Mouse (Mus musculus): Measurements from ENCODE around the gene Dsn1. TPM values are rescaled to one million over a fixed set of nuclear protein-coding genes. Genes with fewer than 3 reads are reported as not detected.

The Dsn1 gene
- polyA plus RNA-seq (2016; fragmentation: Nextera tagmentation; extraction: Ambion mirVana) = 53.4 and 53.7 TPM in 2 replicates

DNA sequence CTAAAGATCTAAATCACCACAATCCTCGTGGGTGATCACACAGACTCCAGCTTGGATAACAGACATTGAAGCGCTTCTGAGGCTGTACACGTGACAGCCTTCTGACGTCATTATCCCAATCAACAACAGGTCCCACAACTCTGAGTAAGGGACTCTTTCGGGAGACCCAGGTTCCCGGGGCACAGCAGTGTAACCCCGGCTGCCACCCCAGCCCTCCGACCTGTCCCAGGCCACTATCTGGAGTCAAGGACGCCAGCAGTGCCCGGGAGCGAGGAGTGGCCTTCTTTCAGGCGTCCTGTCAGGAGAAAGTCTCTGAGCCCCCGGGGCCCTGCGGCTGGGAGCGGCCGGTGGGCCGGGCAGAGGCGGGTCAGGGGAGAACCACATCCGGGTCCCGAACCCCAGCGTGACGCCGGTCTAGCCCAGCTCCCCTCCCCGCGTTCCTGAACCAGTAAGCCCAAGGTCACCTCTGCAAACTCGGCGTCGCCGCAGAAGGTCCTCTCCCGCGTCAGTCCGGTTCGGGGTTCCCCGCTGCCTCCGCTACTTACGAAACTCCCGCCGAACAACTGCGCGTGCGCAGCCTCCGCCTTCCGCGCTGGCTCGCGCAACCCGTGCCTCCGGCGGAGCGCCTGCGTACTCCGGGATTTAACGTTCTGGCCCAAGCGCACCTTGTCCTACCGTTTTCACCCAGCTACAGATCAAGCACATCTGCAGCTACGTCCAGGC, at the start of gene Dsn1:
Gene Dsn1, minus strand, starts transcription at position 644 of the 723 bp plus-strand sequence.
- Histone ChIP-seq H3K36me3 (replicated peaks) (peaks cover 14% of the 10 kb centered on the region), H3K4me1 (peaks cover 17% of the 10 kb centered on the region), H3K27me3 (no peaks in the 10 kb centered on the region), H3K4me2 (peak within 1 kb of the TSS; percentile 97), H3K9me3 (no peaks in the 10 kb centered on the region), H3K4me3 (replicated peaks) (peak within 1 kb of the TSS; percentile 77), H3K9ac (peak within 1 kb of the TSS; percentile 74), H3K27ac (peak within 1 kb of the TSS; percentile 76)
- ATAC-seq (ENCODE audit: low FRiP score) = peak; percentile 87
- 0% methylated on average over 56 of the region's 56 CpGs for WGBS

DNA sequence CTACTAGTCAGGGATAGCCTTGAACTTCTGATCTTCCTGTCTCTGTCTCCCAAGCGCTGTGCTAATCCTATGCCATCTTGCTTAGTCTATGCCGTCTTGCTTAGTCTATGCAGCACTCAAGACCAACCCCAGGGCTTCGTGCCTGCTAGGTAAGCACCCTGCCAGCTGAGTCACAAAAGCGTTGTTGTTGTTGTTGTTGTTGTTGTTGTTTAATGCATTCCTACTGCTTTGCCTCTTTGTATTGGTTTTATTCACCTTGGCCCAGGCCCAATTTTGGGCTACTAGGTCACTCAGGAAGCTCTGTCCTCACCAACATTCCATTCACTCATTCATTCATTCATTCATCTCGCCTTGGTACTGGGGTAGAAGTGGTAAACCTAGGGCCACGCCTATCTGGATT, 48.8 kb upstream of the Dsn1 start:
- no peak overlapping the region for H3K9ac ChIP-seq
- WGBS = 91% methylated on average over 6 of the region's 6 CpGs
- H3K4me1 ChIP-seq = peaks cover 34% of the 10 kb centered on the region
- no peaks in the 10 kb centered on the region for H3K9me3 ChIP-seq
- H3K36me3 ChIP-seq (replicated peaks) = peaks cover 76% of the 10 kb centered on the region
- no peak for ATAC-seq (ENCODE audit: low FRiP score)
- H3K4me2 ChIP-seq = no peak overlapping the region
- H3K27ac ChIP-seq = no peak overlapping the region
- no peak overlapping the region for H3K4me3 ChIP-seq (replicated peaks)
- H3K27me3 ChIP-seq = no peaks in the 10 kb centered on the region

DNA sequence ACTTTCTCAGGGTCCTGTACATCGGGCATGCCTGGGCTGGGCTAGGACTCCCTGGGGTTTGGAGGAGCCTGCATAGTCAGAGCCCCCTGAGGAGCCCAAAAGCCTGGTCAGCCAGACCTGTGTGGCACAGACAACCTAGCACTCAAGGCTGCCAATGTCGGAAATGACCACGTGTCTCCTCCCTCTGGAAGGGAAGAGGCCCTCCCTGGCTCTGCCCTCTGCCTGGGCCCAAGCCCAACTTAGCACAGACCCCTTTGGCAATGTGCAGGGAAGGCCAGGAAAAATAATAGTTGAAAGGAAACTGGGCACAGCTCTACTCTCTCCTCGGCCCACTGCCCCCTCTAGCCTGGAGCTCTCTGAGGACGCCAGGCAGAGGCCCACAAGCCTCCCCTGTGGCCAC, 47.9 kb upstream of the Dsn1 start:
- WGBS = 70% methylated on average over 5 of the region's 5 CpGs
- no peak for ATAC-seq (ENCODE audit: low FRiP score)
- Histone ChIP-seq H3K27me3 (no peaks in the 10 kb centered on the region), H3K4me1 (peaks cover 43% of the 10 kb centered on the region), H3K9me3 (no peaks in the 10 kb centered on the region), H3K4me3 (replicated peaks) (no peak overlapping the region), H3K9ac (no peak overlapping the region), H3K27ac (peak overlapping the region; percentile 36), H3K36me3 (replicated peaks) (peaks cover 76% of the 10 kb centered on the region), H3K4me2 (no peak overlapping the region)

DNA sequence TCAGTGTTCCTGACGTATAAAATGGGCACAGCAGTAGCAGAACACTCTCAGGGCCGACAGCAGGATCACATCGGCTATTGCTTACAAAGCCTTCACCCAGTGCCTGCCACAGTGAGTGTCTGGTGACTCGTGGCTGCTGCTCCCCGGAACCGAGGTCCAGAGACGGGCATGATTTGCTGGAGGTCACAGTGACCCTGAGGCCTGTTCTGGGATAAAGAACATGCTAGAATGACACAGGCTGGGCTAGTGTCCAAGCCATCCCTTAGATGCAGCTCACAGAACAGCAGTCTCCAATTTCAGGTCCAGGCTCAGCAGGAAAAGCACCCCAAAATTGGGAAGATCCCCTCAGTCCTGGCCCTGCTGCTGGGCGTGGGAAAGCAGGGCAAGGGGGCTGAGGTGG, 47.3 kb upstream of the Dsn1 start:
- Histone ChIP-seq H3K27me3 (no peaks in the 10 kb centered on the region), H3K4me1 (peaks cover 45% of the 10 kb centered on the region), H3K9ac (no peak overlapping the region), H3K4me3 (replicated peaks) (no peak overlapping the region), H3K36me3 (replicated peaks) (peaks cover 73% of the 10 kb centered on the region), H3K9me3 (no peaks in the 10 kb centered on the region), H3K27ac (peak overlapping the region; percentile 36), H3K4me2 (no peak overlapping the region)
- WGBS = 92% methylated on average over 8 of the region's 8 CpGs
- no peak for ATAC-seq (ENCODE audit: low FRiP score)

DNA sequence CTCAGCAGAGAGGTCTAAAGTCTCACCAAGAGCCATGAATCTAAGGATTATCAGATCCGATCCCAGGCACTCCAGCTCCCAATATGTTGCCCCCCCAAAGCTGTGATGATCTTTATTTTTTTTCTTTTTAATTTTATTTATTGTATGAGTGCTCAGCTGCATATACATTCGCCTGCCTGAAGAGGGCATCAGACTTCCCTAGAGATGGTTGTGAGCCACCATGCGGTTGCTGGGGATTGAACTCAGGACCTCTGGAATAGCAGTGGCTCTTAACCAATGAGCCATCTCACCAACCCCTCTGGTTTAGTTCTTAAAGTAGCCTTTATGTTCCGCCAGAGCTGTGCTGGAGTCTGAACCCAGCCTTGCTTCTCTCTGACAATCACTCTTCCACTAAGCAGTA, 46.8 kb upstream of the Dsn1 start:
- H3K4me2 ChIP-seq = no peak overlapping the region
- 78% methylated on average over 4 of the region's 4 CpGs for WGBS
- no peaks in the 10 kb centered on the region for H3K27me3 ChIP-seq
- ATAC-seq (ENCODE audit: low FRiP score) = no peak
- H3K36me3 ChIP-seq (replicated peaks) = peaks cover 69% of the 10 kb centered on the region
- H3K9me3 ChIP-seq = no peaks in the 10 kb centered on the region
- peaks cover 45% of the 10 kb centered on the region for H3K4me1 ChIP-seq
- no peak overlapping the region for H3K4me3 ChIP-seq (replicated peaks)
- H3K9ac ChIP-seq = no peak overlapping the region
- no peak overlapping the region for H3K27ac ChIP-seq

DNA sequence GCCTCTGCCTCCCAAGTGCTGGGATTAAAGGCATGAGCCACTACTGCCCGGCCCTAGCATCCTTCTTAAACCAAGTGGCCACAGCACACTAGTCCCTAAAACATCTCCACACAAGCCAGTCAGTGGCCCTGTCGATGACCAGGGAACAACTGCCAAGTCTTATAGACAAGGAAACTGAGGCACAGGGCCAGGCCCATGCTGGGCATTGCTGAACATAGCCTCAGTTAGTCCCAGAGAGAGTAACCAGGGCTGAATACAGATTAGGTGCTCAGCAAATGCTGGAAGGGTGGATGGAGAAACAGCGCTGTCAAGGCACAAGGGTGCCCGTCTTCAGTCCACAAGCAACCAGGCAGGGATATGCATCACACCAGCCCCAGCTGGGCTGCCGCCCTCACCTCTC, 46.2 kb upstream of the Dsn1 start:
- ATAC-seq (ENCODE audit: low FRiP score) = no peak
- no peak overlapping the region for H3K4me2 ChIP-seq
- no peaks in the 10 kb centered on the region for H3K9me3 ChIP-seq
- H3K4me1 ChIP-seq = peaks cover 43% of the 10 kb centered on the region
- 93% methylated on average over 5 of the region's 5 CpGs for WGBS
- no peaks in the 10 kb centered on the region for H3K27me3 ChIP-seq
- no peak overlapping the region for H3K9ac ChIP-seq
- no peak overlapping the region for H3K27ac ChIP-seq
- H3K36me3 ChIP-seq (replicated peaks) = peaks cover 69% of the 10 kb centered on the region
- no peak overlapping the region for H3K4me3 ChIP-seq (replicated peaks)

DNA sequence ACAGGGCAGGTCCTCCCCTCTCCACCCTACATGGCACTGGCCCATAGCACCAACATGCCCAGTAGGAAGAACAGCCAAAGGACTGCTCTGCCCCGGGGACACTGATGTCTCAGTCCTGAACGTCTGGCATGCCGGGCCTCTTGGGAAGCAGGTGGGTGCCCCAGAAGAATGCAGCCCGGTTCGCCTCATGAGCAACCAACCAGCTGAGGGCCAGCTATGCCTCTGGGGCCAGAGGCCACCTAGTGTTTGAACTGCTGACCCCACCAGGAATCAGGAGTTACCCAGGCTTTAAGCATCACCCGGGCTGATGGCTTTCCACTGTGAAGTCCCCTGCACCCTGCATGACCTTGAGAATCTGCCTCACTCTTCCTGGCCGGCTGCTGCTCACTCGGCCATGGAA, 45.5 kb upstream of the Dsn1 start:
- Histone ChIP-seq H3K4me2 (no peak overlapping the region), H3K4me3 (replicated peaks) (no peak overlapping the region), H3K9me3 (no peaks in the 10 kb centered on the region), H3K27ac (no peak overlapping the region), H3K36me3 (replicated peaks) (peaks cover 69% of the 10 kb centered on the region), H3K9ac (no peak overlapping the region), H3K4me1 (peaks cover 39% of the 10 kb centered on the region), H3K27me3 (no peaks in the 10 kb centered on the region)
- 92% methylated on average over 8 of the region's 8 CpGs for WGBS
- no peak for ATAC-seq (ENCODE audit: low FRiP score)

DNA sequence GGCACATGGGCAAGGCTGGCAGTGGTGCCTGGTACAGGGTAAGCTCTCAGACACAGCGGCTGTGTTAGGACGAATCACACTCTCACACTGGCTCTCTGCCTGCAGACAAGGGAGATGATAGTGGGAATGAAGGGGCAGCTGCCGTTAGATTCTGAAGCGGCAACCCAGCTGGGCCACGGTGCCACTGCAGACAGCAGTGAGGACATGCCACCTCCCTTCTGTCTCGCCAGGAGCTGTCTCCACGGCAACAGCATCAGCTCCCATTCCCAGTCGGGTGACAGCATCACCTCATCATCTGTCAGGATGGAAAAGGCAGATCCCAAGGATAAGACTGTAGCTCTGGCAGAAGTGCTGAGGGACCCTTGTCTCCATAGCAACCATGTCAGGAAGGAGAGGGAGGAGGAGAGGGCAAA, 42.9 kb upstream of the Dsn1 start:
- H3K27me3 ChIP-seq = no peaks in the 10 kb centered on the region
- 49% methylated on average over 8 of the region's 8 CpGs for WGBS
- H3K4me1 ChIP-seq = peaks cover 35% of the 10 kb centered on the region
- H3K27ac ChIP-seq = peak overlapping the region; percentile 91
- H3K9ac ChIP-seq = 0 out of 2 replicates have a peak overlapping the region, but pooled peaks have one; percentile 12
- no peak overlapping the region for H3K4me3 ChIP-seq (replicated peaks)
- H3K36me3 ChIP-seq (replicated peaks) = peaks cover 72% of the 10 kb centered on the region
- ATAC-seq (ENCODE audit: low FRiP score) = peak; percentile 91
- peak overlapping the region; percentile 25 for H3K4me2 ChIP-seq
- no peaks in the 10 kb centered on the region for H3K9me3 ChIP-seq

DNA sequence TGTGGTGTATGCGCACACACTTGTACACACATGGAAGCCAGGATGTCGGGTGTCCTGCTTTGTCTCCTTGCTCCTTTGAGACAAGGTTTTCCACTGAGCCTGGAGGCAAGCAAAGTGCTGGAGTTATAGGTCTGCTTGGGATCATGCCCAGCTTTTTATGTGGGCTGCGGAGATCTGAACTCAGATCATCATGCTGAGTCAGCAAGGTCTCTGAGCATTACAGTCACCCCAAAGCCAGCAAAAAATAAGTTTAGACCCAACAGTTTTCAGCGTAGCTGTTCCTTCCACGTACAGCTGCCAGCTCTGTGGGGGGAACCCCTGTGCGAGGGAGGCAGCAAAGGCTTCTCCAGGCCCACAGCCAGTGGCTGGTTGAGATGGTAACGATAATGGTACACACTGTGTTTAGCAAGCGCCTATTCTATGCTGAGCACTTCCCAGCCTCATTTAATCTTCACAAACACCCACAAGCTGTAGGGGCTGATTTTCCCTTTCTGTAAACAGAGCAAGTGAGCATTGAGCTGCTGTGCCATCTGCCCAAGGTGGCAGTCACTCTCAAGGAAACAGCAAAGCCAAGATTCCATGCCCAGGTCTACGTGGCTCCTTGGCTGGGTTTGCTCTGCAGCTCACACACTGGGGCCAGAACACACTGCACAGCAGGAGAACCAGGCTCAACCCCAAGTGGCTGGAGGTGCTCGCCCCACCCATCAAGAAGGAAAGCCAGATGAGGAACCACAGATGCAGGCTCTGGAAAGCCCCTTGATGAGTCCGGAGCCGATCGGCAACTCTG, 41.6 kb upstream of the Dsn1 start:
- H3K9ac ChIP-seq = no peak overlapping the region
- 85% methylated on average over 13 of the region's 13 CpGs for WGBS
- no peaks in the 10 kb centered on the region for H3K9me3 ChIP-seq
- no peak overlapping the region for H3K4me3 ChIP-seq (replicated peaks)
- H3K36me3 ChIP-seq (replicated peaks) = peaks cover 71% of the 10 kb centered on the region
- no peak for ATAC-seq (ENCODE audit: low FRiP score)
- no peak overlapping the region for H3K4me2 ChIP-seq
- H3K4me1 ChIP-seq = peaks cover 33% of the 10 kb centered on the region
- peak overlapping the region; percentile 91 for H3K27ac ChIP-seq
- H3K27me3 ChIP-seq = no peaks in the 10 kb centered on the region

DNA sequence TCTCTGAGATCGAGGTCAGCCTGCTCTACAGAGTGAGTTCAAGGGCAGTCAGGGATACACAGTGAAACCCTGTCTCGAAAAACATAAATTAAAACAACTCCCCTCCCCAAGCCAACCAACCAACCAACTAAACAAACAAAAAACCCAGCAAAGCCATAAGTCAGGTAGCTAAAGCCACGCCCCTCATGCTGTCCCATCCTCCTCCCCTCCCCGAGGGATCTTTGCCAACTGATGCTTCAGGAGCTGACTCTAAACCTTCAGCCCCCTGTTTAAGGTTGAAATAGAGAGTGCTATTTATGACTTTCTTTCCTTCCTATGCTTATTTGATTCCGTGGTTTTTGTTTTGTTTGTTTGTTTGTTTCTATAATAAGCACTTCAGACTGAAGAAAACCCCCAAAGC, 40.0 kb upstream of the Dsn1 start:
- H3K4me1 ChIP-seq = peaks cover 33% of the 10 kb centered on the region
- peaks cover 64% of the 10 kb centered on the region for H3K36me3 ChIP-seq (replicated peaks)
- H3K9ac ChIP-seq = no peak overlapping the region
- 95% methylated on average over 5 of the region's 5 CpGs for WGBS
- ATAC-seq (ENCODE audit: low FRiP score) = no peak
- no peaks in the 10 kb centered on the region for H3K27me3 ChIP-seq
- no peaks in the 10 kb centered on the region for H3K9me3 ChIP-seq
- H3K4me2 ChIP-seq = no peak overlapping the region
- no peak overlapping the region for H3K27ac ChIP-seq
- no peak overlapping the region for H3K4me3 ChIP-seq (replicated peaks)

DNA sequence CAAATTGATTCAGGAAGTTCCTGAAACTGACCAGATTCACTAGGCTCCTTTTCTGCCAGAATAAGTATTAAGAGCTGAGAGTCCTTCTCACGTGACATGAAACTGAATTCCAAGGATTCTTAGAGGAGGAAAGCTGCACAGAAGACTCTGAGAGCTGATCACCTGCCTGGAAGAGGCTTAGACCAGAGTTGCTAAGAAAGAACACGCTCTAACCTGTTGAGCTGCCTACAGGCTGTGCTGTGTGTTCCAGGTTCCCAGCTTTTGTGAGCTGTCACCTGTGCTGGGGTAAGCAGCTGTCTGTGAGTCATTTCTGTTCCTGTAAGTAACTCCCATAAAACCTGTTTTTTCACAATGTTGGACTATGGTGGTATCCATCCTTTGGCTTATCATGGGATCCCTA, 39.0 kb upstream of the Dsn1 start:
- Histone ChIP-seq H3K4me1 (peaks cover 30% of the 10 kb centered on the region), H3K9me3 (no peaks in the 10 kb centered on the region), H3K27ac (no peak overlapping the region), H3K4me2 (no peak overlapping the region), H3K36me3 (replicated peaks) (peaks cover 66% of the 10 kb centered on the region), H3K4me3 (replicated peaks) (no peak overlapping the region), H3K27me3 (no peaks in the 10 kb centered on the region), H3K9ac (no peak overlapping the region)
- WGBS = 96% methylated on average over 2 of the region's 2 CpGs
- no peak for ATAC-seq (ENCODE audit: low FRiP score)

DNA sequence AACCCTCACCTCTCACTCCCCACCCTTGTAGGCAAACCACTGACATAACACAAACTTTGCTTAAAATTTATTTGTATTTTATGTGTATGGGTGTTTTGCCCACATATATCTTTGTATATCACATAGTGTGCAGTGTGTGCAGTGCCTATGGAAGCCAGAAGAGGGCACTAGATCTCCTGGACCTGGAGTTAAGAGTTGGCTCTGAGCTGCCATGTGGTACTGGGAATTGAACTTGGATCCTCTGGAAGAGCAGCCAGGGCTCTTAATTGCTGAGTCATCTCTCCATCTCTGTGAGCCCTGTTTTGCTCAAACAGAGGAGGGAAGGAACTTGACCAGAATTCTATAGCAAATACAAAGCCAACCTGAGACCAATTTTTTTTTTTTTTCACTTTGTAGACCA, 37.0 kb upstream of the Dsn1 start:
- H3K9ac ChIP-seq = no peak overlapping the region
- H3K36me3 ChIP-seq (replicated peaks) = peaks cover 76% of the 10 kb centered on the region
- H3K4me1 ChIP-seq = peaks cover 10% of the 10 kb centered on the region
- H3K4me3 ChIP-seq (replicated peaks) = no peak overlapping the region
- no peak overlapping the region for H3K4me2 ChIP-seq
- no peaks in the 10 kb centered on the region for H3K9me3 ChIP-seq
- no peak overlapping the region for H3K27ac ChIP-seq
- H3K27me3 ChIP-seq = no peaks in the 10 kb centered on the region
- ATAC-seq (ENCODE audit: low FRiP score) = no peak

DNA sequence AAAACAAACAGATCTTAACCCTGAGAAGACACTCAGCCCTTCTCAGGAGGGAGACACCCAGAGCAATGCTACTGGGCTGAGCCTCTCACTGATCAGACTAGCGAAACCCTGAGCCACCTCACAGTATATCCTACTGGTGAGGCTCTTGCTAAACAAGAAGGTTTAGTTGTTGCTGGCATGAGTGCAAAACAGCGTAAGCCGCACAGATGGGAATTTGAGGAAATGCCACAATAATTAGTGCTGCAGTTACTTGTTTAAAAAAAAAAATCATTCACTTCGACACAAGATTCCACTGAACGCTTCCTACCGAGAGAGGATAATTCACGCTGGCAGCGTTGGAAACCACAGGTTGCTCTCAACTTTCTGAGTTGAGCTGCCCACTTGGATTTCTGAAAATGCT, 36.6 kb upstream of the Dsn1 start:
- no peak overlapping the region for H3K4me3 ChIP-seq (replicated peaks)
- no peak overlapping the region for H3K27ac ChIP-seq
- peaks cover 6% of the 10 kb centered on the region; the same call in 1 of the 2 replicates for H3K4me1 ChIP-seq
- H3K9ac ChIP-seq = no peak overlapping the region
- no peaks in the 10 kb centered on the region for H3K9me3 ChIP-seq
- ATAC-seq (ENCODE audit: low FRiP score) = no peak
- H3K4me2 ChIP-seq = no peak overlapping the region
- H3K27me3 ChIP-seq = no peaks in the 10 kb centered on the region
- 93% methylated on average over 8 of the region's 8 CpGs for WGBS
- H3K36me3 ChIP-seq (replicated peaks) = peaks cover 80% of the 10 kb centered on the region
